Mouse (Mus musculus) testis, adult 2 months (tissue): ENCODE measurements around the gene Fasn. TPM values are rescaled to one million over a fixed set of nuclear protein-coding genes. Genes with fewer than 3 reads are reported as not detected.
A peak's percentile ranks its signal among the peaks of the same experiment; 100 is the strongest.

Source experiments
- H3K27ac ChIP-seq: fragments of 200-500 bp; 2 replicates; pipeline ENCODE4 v1.5.1; 2012; ENCODE audit warnings: low read depth, low read length; ENCODE audit not compliant: control insufficient read depth, insufficient read depth
- H3K27me3 ChIP-seq: fragments of 200-500 bp; 2 replicates; pipeline ENCODE4 v1.6.1; 2012; ENCODE audit warnings: mild to moderate bottlenecking, low read length, moderate library complexity; ENCODE audit not compliant: control insufficient read depth, insufficient read depth
- H3K36me3 ChIP-seq: fragments of 200-500 bp; 2 replicates; pipeline ENCODE4 v1.6.1; 2012; ENCODE audit warnings: mild to moderate bottlenecking, low read length; ENCODE audit not compliant: control insufficient read depth, insufficient read depth
- H3K4me1 ChIP-seq: fragments of 200-500 bp; 2 replicates; pipeline ENCODE4 v1.6.1; 2012; ENCODE audit warnings: low read length; ENCODE audit not compliant: control insufficient read depth, insufficient read depth
- H3K4me3 ChIP-seq: fragments of 200-500 bp; 2 replicates; pipeline ENCODE4 v1.5.1; 2012; ENCODE audit warnings: low read depth, mild to moderate bottlenecking, low read length, moderate library complexity, mixed read lengths; ENCODE audit not compliant: control insufficient read depth
- CTCF ChIP-seq: fragments of 200-500 bp; IDR thresholded peaks from 2 replicates; pipeline ENCODE4 v1.5.1; 2012; ENCODE audit warnings: low read depth, mild to moderate bottlenecking, inconsistent platforms, low read length, moderate library complexity; ENCODE audit not compliant: control insufficient read depth, insufficient read depth, insufficient replicate concordance
- POLR2A ChIP-seq: fragments of 200-500 bp; IDR thresholded peaks from 2 replicates; pipeline ENCODE4 v1.6.1; 2012; ENCODE audit warnings: low read depth, mild to moderate bottlenecking, inconsistent platforms, low read length, moderate library complexity; ENCODE audit not compliant: control insufficient read depth
- polyA plus RNA-seq: library from polyadenylated mRNA; depleted of rRNA; stranded (reverse); fragments of >200 nt; gene quantifications from 2 replicates; pipeline ENCODE4 v1.2.3, GENCODE M21; 2012

Fasn gene
- polyA plus RNA-seq, 1 experiment, result 72.1 TPM

GRCm38 (mm10) chr11:120805375-120806298 is 18.7 kb downstream of the Fasn start:
- Histone ChIP-seq H3K27ac (no peak overlapping the region), H3K36me3 (no peaks in the 10 kb centered on the region), H3K4me3 (no peak overlapping the region), H3K27me3 (no peaks in the 10 kb centered on the region), H3K4me1 (no peaks in the 10 kb centered on the region)
- no peak for TF ChIP-seq POLR2A
- TF ChIP-seq CTCF, result no peak

- H3K36me3 ChIP-seq, result no peaks in the 10 kb centered on the region
- TF ChIP-seq CTCF (no peak), POLR2A (no peak)
- H3K4me3 ChIP-seq, result no peak overlapping the region
- peaks cover 2% of the 10 kb centered on the region; the same call in 1 of the 2 replicates for H3K4me1 ChIP-seq
- H3K27ac ChIP-seq, result no peak overlapping the region
- no peaks in the 10 kb centered on the region for H3K27me3 ChIP-seq
These were observed 19.6 kb downstream of the Fasn start for GRCm38 (mm10) chr11:120804769-120805168.

- H3K27me3 ChIP-seq, result no peaks in the 10 kb centered on the region
- H3K4me1 ChIP-seq, result peaks cover 2% of the 10 kb centered on the region; the same call in 1 of the 2 replicates
- no peak overlapping the region for H3K4me3 ChIP-seq
- TF ChIP-seq CTCF, result no peak
- no peak for TF ChIP-seq POLR2A
- no peak overlapping the region for H3K27ac ChIP-seq
- H3K36me3 ChIP-seq, result no peaks in the 10 kb centered on the region
These were observed 20.1 kb downstream of the Fasn start for GRCm38 (mm10) chr11:120804274-120804673.

- peaks cover 5% of the 10 kb centered on the region for H3K4me1 ChIP-seq
- H3K4me3 ChIP-seq, result no peak overlapping the region
- TF ChIP-seq CTCF (peak; percentile 88), POLR2A (no peak)
- H3K27ac ChIP-seq, result peak overlapping the region; percentile 62
- H3K27me3 ChIP-seq, result no peaks in the 10 kb centered on the region
- no peaks in the 10 kb centered on the region for H3K36me3 ChIP-seq
These were observed 24.1 kb downstream of the Fasn start for GRCm38 (mm10) chr11:120800061-120800904.

- no peaks in the 10 kb centered on the region for H3K36me3 ChIP-seq
- H3K27me3 ChIP-seq, result no peaks in the 10 kb centered on the region
- no peak overlapping the region for H3K4me3 ChIP-seq
- peak overlapping the region; percentile 62 for H3K27ac ChIP-seq
- TF ChIP-seq CTCF (no peak), POLR2A (no peak)
- peaks cover 5% of the 10 kb centered on the region for H3K4me1 ChIP-seq
These were observed 24.9 kb downstream of the Fasn start for GRCm38 (mm10) chr11:120799316-120799890.

- Histone ChIP-seq H3K4me3 (no peak overlapping the region), H3K27me3 (no peaks in the 10 kb centered on the region), H3K27ac (no peak overlapping the region), H3K36me3 (no peaks in the 10 kb centered on the region; the same call in 1 of the 2 replicates), H3K4me1 (peaks cover 5% of the 10 kb centered on the region)
- TF ChIP-seq POLR2A, result no peak
- no peak for TF ChIP-seq CTCF
These were observed 26.1 kb downstream of the Fasn start for GRCm38 (mm10) chr11:120798244-120798643.
